Mouse (Mus musculus) liver, adult (tissue): ENCODE measurements around the gene BC029722.

ENCODE experiments used
- GATA4 ChIP-seq: IDR thresholded peaks from 2 replicates; pipeline ENCODE4 v1.6.1; 2014; ENCODE audit warnings: mild to moderate bottlenecking, low read length; ENCODE audit not compliant: insufficient replicate concordance

The BC029722 gene

DNA sequence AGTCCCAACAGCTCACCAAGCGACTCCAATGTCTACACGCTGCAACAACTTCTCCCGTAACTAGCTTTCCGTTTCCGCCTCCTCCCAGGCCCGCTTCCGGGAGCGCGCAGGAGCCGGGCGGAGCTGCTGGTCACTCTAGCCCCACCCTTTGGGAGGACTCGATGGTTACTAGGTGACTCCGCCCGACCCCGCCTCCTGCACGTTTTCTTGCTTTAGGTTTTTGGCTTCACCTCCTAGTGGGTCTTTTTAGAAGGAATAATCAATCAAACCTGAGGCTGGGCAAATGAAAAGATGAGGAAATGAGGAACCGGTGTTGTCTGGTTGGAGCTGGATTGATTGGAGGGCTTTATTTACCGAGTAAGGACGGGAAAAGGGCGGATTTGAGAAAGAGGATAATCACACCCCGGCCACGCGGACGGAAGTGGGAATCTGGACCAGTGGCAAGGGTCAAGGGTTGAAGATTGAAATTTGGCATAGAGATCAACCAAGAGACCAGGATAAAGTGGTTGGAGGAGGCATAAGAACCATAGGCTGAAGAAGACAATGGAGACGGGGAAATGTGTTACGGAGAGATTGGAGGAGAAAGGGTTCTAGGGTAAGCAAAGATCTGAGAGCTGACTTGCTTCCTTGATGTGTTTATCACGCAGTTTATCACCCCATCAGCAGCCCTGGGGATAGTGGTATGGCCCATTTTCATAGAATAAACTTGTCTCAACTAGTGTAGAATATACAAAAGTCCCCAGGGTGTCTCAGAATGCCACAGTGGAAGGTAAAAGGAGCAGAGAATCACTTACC lies 7.6 kb upstream of the BC029722 start, which contains the start of gene Eif6:
Gene Eif6, minus strand, starts transcription at position 296 of the 795 bp plus-strand sequence.
- peak; percentile 14; the same call in 1 of the 2 replicates for TF ChIP-seq GATA4

DNA sequence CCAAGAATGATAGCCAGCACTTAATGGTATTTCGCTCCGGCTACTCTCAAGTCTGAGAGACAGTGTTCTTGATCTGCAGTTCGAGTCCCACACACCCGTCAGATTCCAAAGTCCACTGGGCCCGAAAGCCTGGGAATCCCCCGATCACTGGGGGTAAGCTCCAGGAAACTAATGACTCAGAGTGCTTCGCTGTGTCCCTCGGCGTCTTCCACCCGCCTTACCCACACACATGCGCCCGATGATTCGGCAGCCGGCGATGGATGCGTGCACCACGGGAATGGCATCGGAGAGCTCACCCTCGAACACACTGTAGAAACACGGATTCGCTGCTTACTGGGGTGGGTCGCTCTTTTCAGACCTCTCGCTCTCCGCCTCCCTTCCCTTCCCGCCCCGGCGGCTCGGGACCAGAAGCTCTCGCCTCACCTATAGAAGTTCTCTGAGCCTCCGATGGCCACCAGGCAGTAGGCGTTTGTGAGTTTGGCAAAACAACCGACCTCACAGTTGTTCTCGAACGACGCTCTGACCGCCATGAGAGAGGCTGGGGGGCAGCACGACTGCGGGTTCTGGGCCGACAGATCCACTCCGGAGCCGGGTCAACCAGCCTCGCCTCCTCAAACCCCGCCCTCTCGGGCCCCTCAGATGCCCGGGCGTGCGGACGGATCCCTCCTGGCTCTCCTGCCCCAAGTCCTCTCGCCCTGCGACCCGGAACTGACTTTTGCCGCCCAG lies 6.8 kb upstream of the BC029722 start:
- TF ChIP-seq GATA4 = no peak

DNA sequence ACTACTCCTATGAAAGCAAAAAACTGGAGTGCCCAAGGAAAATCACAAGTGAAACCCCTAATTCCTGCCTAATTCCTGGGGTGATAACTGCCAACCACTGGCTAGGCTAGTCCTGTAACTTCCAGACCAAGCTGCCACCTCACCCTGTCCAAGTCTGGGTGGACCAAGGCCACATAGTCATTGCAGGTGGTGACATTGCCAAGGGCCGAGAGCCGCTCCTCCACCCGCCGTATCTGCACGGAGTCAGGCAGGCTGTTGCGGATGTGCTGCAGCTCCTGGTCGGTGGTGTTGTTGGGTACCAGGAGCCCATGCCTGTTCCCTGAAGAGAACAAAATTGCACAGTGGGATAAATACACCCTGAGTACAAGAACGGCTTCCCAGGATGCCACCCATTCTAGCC lies 4.5 kb upstream of the BC029722 start:
- no peak for TF ChIP-seq GATA4

DNA sequence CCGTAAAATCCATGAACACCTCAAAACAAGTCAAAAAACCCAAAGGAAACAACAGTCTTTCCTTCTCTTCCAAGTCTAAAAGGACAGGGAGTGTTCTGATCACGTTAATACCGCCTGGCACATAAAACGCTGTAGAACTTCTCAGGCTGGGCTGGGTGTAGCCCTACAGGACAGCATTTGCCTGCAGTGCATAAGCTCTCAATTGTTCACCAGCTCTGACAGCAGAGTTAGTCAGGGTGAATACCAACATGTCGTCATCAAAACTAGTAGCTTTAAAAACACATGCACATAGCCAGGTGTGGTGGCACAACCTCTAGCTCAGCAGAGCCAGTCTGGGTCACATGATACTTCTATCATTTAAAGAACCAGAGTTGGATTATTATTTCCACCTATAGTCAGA lies 1.6 kb upstream of the BC029722 start:
- TF ChIP-seq GATA4 = no peak

DNA sequence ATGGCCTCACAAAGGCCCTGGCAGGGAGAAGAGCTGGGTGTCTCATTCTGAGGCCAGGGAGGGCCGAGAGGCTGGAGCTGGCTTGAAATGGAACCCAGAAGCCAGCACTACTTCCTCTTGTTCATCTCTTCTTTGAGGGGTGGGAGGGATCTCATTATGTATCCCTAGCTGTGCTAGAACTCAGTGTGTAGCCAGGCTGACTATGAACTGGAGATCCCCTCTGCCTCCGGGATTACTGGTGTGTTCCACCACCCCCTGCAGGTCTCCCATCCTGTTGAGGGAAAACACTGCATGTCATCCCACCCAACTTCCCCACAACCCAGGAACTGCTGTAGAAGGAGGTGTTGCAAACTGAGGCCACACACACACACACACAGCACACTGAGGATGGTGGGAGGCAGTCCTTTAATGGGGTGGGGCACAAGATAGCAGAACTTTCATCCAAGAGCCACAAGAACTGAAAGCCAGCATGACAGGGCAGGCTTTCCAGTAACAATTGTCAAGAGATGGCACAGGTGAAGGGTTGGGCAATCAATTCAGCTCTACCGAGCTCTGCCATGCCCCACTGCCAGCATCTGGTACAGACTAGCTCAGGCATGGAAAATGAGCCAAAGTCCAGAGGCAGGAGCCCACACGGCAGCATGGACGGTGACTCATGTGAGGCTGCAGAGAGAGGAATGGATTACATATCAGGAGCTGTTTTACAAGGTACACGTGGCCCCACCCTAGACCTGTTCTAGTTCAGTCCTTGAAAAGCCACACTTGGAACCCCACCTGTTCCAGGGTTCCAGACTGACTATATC lies 424 bp upstream of the BC029722 start:
- no peak for TF ChIP-seq GATA4

DNA sequence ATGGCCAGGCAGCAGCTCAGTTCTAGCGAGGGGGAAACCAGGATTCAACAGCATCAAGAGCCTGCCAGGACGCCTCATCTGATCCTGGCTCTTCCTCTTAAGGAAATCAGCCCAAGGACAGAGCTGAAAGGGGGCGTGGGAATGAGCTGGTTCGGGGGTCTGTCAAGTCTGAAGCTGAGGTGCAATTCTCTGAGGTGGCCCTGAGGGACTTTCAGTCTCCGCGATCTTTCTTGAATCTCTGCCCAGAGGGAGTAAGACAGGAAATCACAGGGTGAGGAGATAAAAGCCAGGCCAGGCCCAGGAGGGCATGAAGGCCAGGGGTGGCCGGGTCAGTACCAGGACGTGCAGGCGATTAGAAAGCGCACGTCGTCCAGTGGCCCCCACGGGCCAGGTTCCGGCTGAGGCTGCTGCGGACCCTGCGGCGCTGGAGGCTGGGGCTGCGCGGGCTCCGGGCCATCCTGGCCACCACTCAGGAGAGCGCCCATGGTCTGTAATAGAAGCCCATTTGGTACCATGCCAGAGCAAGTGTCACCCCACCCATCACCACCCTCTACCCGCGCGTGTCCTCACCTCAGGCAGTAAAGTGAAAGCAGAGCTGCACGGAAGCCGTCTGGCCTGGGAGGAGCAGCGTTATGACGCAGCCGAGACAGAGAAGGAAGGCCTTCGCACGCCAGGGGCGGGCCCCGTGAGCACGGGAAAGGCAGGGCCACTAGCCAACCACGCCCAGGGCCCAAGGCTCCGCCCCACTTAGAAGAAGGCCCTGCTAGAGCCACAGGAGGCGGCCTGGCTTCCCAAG lies 432 bp downstream of the BC029722 start:
- TF ChIP-seq GATA4 = peak; percentile 90; the same call in 1 of the 2 replicates

DNA sequence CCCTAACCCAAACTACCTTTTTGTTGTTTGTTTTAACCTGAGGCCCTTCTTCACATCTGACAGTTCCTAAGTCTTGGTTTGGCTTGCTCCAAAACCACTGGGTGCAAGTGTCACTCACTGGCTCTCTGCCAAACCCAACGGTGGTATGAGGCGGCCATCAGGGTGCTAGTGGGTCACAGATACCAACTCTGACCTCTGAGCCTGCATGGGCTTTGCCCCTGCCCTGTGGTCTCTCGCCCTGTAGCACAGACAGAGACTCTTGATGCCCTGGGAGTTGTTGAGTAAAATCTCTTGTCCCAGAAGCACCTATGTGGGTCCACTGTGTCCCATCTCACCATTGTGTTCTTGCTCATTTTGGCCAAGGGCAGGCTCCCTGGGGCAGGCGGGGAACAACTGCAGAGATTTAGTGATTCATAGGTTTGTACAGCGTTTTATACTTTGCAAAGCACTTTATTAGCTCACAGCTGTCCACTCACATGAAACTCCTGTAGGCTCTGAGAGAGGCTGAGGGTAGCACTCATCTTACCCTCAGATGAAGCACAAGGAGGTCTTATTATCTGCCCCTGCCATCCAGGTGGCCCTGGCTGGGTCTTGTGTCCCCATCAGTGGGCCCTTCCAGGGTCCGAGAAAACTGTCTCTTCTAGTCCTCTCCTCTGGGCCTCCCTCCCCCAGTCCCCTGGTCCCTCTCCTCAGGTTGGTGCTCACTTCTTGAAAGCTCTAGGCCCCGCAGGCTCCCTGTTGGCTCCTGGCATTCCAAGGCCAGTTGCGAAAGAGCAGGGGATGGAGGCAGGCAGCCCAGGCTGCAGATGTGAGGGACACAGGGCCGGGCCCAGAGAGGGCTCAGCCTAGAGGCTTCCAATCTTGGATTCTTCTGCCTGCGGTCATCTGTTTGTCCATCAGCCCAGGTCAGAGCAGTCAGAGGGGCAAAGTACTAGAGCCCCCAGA lies 1.7 kb downstream of the BC029722 start:
- no peak for TF ChIP-seq GATA4

DNA sequence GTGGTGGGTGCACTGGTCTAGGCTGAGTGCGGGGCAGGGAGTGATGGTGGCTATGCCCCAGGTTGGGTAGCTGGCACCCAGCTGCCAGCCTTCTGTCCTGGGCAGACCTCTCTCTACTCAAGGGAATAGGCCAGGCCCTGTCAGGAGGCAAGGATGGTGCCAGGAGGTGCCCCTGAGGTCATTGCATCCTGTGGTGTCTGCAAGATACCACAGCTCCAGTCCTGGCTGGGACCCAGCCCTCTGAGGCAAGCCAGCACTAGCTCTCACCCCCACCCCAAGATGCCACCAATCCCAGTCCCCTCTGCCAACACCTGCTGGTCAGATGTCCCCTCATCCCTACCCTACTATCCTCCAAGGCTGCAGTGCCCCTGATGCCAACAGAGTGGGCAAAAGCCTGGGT lies 3.0 kb downstream of the BC029722 start:
- no peak for TF ChIP-seq GATA4

DNA sequence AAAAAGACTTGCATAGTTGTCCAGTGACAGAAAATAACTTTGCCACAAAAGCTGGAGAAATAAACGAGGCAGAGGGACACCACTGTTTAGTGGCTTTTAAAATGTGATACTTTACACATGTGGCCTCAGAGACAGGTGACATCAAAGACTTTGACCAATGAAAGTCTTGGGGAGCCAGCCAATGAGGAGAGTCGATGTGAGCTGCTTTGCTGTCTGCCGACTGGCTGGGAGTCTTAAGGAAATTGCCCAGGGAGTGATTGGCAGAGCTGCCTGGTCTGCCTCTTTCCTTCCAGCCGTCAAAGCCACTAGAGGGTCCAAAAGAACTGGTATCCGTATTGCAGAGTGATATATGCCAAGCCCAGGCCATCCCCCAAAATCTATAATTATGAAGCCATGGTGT lies 4.4 kb downstream of the BC029722 start:
- TF ChIP-seq GATA4 = no peak

DNA sequence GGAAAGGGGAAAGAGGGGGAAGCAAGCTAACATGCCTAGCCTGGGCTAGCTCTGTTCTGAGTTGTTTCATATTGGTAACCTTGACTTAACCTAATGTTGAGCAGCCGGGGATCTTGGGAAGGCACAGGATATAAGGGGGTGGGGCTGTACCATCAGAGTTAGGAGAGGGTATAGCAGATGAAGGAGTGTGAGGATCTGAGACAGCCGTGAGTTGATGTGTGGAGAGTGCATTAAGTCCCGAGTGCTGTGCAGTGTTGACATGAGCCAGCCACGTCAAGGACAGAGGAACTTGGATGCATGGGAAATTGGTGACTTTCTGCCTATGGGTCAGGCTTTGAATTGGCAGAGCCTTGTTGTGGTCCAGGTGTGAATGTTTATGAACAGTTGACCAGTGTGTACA lies 6.6 kb downstream of the BC029722 start:
- no peak for TF ChIP-seq GATA4

DNA sequence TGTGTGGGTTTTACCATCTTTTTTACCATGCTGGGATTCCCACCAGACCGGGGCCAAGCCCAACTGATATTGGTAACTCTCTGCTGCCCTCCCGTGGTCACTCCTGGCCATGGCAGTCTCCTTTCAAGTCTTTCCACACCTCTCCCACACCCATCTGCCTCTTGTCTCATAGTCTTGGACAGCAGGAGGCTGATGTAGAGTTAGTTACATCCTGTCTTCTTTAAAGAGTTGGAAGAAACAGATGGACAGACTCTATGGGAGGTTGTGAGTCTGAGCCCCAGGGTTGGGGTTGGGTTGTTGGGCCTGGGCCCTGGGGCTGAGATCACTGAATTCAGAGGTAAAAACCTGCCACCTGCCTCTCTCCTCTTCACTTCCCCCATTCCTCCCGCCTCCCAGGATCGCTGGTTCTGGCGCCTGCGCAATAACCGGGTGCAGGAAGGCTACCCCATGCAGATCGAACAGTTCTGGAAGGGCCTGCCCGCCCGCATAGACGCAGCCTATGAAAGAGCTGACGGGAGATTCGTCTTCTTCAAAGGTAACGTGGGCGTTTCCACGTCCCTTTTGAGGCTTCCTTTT lies 7.3 kb downstream of the BC029722 start:
- no peak for TF ChIP-seq GATA4

DNA sequence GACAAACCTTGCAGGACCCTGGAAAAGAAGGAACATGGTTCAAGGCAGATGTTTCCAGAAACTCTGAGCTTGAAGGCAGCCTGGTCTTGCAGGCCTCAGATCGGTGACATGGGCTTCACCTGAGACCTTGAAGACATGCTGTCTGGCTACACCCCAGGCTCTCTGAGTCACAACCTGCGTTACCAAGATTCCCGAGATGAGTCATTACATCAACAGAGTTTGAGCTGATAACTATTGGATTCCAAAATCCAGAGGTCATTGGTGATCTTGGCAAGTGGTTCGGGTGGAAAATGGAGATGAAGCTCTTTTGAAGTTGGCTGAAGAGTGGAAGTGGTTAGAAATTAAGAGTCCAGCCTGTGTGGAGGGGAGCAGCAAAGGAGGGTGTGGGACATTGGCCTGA lies 9.6 kb downstream of the BC029722 start:
- no peak for TF ChIP-seq GATA4

DNA sequence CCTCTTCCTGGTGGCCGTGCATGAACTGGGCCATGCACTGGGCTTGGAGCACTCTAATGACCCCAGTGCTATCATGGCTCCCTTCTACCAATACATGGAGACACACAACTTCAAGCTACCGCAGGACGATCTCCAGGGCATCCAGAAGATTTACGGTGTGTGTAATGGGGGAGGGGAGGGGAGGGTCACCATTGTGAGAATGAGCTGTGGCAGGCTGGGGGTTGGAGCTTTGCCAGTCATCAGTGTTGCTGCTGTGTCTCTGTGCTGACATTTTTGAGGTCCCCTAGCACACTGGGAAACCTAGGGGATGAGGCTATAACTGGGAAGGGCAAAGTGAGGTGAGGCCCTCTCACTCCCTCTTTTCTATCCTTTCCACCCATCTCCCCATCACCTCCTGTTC lies 11.8 kb downstream of the BC029722 start:
- TF ChIP-seq GATA4 = no peak
